Mouse (Mus musculus) cerebellum, postnatal 25 days (tissue): ENCODE data around the gene Utp11.

ENCODE experiments used
- DNase-seq, 2 experiments: peaks; one replicate each; pipeline ENCODE4 v3.0.0; 2021; ENCODE audit warnings: mixed read lengths in 2 of 2

Gene Utp11

GRCm38 (mm10) chr4:124703881-124704796 lies 10.7 kb upstream of the Utp11 start:
- DNase-seq, result no peak

GRCm38 (mm10) chr4:124703406-124703805 lies 10.0 kb upstream of the Utp11 start:
- peak in 1 of 2 experiments; percentile 40 for DNase-seq

- peak in 1 of 2 experiments; percentile 31 for DNase-seq
Measured at GRCm38 (mm10) chr4:124701916-124702315, 8.5 kb upstream of the Utp11 start.

GRCm38 (mm10) chr4:124701052-124701845 lies 7.8 kb upstream of the Utp11 start:
- no peak for DNase-seq

- peak in 1 of 2 experiments; percentile 33 for DNase-seq
Measured at GRCm38 (mm10) chr4:124700248-124700971, 7.0 kb upstream of the Utp11 start, which contains the start of gene Fhl3. TSS of gene Fhl3 (plus strand) at chr4:124700701.

GRCm38 (mm10) chr4:124699791-124700190 lies 6.4 kb upstream of the Utp11 start:
- DNase-seq, result no peak

- no peak for DNase-seq
Measured at GRCm38 (mm10) chr4:124695786-124696516, 2.6 kb upstream of the Utp11 start.

GRCm38 (mm10) chr4:124694572-124694971 lies 1.2 kb upstream of the Utp11 start:
- no peak for DNase-seq

GRCm38 (mm10) chr4:124692416-124692861 lies 961 bp downstream of the Utp11 start:
- no peak for DNase-seq

- no peak for DNase-seq
Measured at GRCm38 (mm10) chr4:124691455-124691854, 1.9 kb downstream of the Utp11 start.

GRCm38 (mm10) chr4:124685897-124686402 lies 7.5 kb downstream of the Utp11 start:
- no peak for DNase-seq

- DNase-seq, result no peak
Measured at GRCm38 (mm10) chr4:124685453-124685852, 7.9 kb downstream of the Utp11 start.

GRCm38 (mm10) chr4:124685004-124685403 lies 8.4 kb downstream of the Utp11 start:
- no peak for DNase-seq

GRCm38 (mm10) chr4:124683474-124683873 lies 9.9 kb downstream of the Utp11 start:
- peak; percentile 48 to 73 for DNase-seq

GRCm38 (mm10) chr4:124682270-124682669 lies 11.1 kb downstream of the Utp11 start:
- no peak for DNase-seq

- no peak for DNase-seq
Measured at GRCm38 (mm10) chr4:124675958-124676357, 17.4 kb downstream of the Utp11 start.

GRCm38 (mm10) chr4:124675037-124675436 lies 18.4 kb downstream of the Utp11 start:
- peak; percentile 75 to 87 for DNase-seq

- DNase-seq, result peak; percentile 27 to 36
Measured at GRCm38 (mm10) chr4:124674334-124675032, 18.9 kb downstream of the Utp11 start.

GRCm38 (mm10) chr4:124672347-124673320 lies 20.8 kb downstream of the Utp11 start:
- peak; percentile 66 to 79 for DNase-seq

GRCm38 (mm10) chr4:124671583-124671982 lies 21.8 kb downstream of the Utp11 start:
- no peak for DNase-seq
